Mouse (Mus musculus): ENCODE data around the gene Gm10945. TPM values are rescaled to one million over a fixed set of nuclear protein-coding genes. Genes with fewer than 3 reads are reported as not detected.

Gm10945 gene
- total and polyA plus RNA-seq, 2 experiments, result not detected

DNA sequence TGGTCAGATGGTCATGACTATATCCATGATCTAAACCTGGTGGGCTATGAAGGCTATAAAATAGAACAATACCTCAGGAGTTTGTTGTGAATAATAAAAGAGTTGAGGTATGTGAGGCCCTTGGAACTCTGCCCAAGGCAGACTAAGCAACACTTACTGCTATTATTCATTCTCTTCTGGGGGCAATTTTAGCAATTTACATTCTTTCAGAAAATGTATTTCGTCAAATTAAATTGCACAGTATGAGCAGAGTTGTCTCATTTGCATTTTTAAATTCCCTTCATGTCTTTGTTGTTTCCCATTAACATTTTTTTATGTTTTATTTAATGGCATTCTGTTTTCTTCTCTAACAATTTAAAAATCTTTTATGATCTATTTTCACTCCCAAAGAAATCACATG lies 37.8 kb downstream of the Gm10945 start:
- Histone ChIP-seq H3K27me3 (ENCODE audit: control insufficient read depth, insufficient read depth, low read length) (no peaks in the 10 kb centered on the region), H3K27ac (replicated peaks; ENCODE audit: insufficient read depth, low read depth, low read length) (no peak overlapping the region), H3K9ac (ENCODE audit: low read depth, low read length) (no peak overlapping the region), H3K79me2 (ENCODE audit: control insufficient read depth, insufficient read depth, low read length) (no peaks in the 10 kb centered on the region), H3K4me1 (ENCODE audit: control insufficient read depth, insufficient read depth, low read length) (no peaks in the 10 kb centered on the region), H3K36me3 (ENCODE audit: control insufficient read depth, insufficient read depth, low read length) (no peaks in the 10 kb centered on the region), H3K4me3 (ENCODE audit: insufficient read depth, low read depth, low read length) (no peak overlapping the region)
- no peak for TF ChIP-seq POLR2A (IDR thresholded peaks at IDR 0.05; ENCODE audit: extremely low read depth, insufficient read depth, low read length)
- TF ChIP-seq CTCF (IDR thresholded peaks at IDR 0.05; ENCODE audit: low read depth, low read length), result no peak
- no peak for DNase-seq (ENCODE audit: extremely low read depth, low read depth, low spot score)
- 43% methylated on average over 1 of the region's 1 CpGs for WGBS

DNA sequence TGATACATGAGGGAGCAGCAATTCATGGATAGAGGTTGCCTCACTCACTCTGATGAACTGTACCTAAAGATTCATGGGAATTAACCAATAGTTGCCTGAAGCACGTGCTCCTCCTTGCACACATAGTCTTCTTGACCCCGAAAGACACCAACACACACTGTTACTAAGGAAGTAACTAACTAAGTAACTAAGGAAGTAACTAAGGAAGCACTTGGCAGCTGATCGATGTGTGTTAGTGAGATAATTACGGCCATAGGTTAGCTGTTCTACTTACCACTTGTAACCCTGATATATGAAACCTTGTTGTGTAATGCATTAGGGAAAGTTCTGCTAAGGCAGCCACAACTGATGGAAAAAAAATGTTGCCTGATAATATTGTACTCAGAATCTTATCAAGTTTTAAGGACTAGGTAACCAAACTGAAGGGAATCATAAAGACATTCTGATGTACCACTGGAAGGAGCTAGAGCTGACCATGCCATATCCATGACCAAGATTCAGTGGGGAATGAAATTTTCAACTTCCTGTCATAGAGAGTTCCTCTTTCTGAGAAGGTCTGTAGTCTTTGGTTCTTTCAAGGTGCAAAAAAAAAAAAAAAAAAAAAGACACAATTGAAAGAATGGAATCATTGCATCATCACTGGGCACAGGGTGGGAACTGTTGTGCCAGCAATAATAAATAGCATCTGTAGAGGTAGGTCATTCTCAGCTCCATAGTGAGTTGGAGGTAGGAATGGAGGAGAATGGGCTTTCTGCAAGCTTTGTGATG lies 44.2 kb downstream of the Gm10945 start:
- Histone ChIP-seq H3K27me3 (ENCODE audit: control insufficient read depth, insufficient read depth, low read length) (no peaks in the 10 kb centered on the region), H3K4me3 (ENCODE audit: insufficient read depth, low read depth, low read length) (no peak overlapping the region), H3K79me2 (ENCODE audit: control insufficient read depth, insufficient read depth, low read length) (no peaks in the 10 kb centered on the region), H3K27ac (replicated peaks; ENCODE audit: insufficient read depth, low read depth, low read length) (no peak overlapping the region), H3K36me3 (ENCODE audit: control insufficient read depth, insufficient read depth, low read length) (no peaks in the 10 kb centered on the region), H3K4me1 (ENCODE audit: control insufficient read depth, insufficient read depth, low read length) (no peaks in the 10 kb centered on the region), H3K9ac (ENCODE audit: low read depth, low read length) (no peak overlapping the region)
- TF ChIP-seq CTCF (IDR thresholded peaks at IDR 0.05; ENCODE audit: low read depth, low read length) (no peak), POLR2A (IDR thresholded peaks at IDR 0.05; ENCODE audit: extremely low read depth, insufficient read depth, low read length) (no peak)
- peak; percentile 41 for DNase-seq (ENCODE audit: extremely low read depth, low read depth, low spot score)
- WGBS, result 59% methylated on average over 4 of the region's 4 CpGs

DNA sequence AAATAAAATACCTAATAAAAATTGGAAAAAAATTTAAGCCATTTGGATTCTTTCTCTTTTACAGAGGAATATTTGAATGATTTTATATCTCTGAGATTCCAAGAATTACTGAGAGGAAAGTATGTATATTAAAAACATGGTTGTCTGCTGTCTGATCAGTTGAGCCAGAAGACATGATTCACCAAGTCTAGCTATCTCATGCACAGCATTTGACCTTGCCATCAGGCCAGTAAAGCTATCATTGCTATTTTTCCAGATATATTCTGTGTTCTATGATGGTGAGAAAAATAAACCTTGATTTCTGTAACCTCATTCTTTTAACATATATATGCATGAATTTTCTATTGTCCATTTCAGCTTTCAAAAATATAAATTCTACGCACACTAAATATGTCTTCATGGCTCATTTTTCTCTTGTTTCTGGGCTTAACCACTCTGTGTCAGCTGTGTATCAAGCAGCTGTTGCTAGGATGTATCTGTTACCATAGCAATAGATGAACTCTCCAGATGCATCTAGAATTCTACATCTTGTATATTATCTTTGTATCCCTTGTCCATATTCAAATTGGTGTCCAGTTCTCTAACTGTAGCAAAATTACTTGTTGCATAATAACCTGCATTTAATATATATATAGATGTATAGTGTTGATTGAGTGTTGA lies 56.2 kb downstream of the Gm10945 start:
- no peaks in the 10 kb centered on the region for H3K36me3 ChIP-seq (ENCODE audit: control insufficient read depth, insufficient read depth, low read length)
- no peak overlapping the region for H3K4me3 ChIP-seq (ENCODE audit: insufficient read depth, low read depth, low read length)
- H3K4me1 ChIP-seq (ENCODE audit: control insufficient read depth, insufficient read depth, low read length), result no peaks in the 10 kb centered on the region
- no peaks in the 10 kb centered on the region for H3K27me3 ChIP-seq (ENCODE audit: control insufficient read depth, insufficient read depth, low read length)
- 80% methylated on average over 1 of the region's 1 CpGs for WGBS
- no peak overlapping the region for H3K27ac ChIP-seq (replicated peaks; ENCODE audit: insufficient read depth, low read depth, low read length)
- no peaks in the 10 kb centered on the region for H3K79me2 ChIP-seq (ENCODE audit: control insufficient read depth, insufficient read depth, low read length)
- no peak for DNase-seq (ENCODE audit: extremely low read depth, low read depth, low spot score)
- no peak overlapping the region for H3K9ac ChIP-seq (ENCODE audit: low read depth, low read length)
- TF ChIP-seq CTCF (IDR thresholded peaks at IDR 0.05; ENCODE audit: low read depth, low read length) (no peak), POLR2A (IDR thresholded peaks at IDR 0.05; ENCODE audit: extremely low read depth, insufficient read depth, low read length) (no peak)

DNA sequence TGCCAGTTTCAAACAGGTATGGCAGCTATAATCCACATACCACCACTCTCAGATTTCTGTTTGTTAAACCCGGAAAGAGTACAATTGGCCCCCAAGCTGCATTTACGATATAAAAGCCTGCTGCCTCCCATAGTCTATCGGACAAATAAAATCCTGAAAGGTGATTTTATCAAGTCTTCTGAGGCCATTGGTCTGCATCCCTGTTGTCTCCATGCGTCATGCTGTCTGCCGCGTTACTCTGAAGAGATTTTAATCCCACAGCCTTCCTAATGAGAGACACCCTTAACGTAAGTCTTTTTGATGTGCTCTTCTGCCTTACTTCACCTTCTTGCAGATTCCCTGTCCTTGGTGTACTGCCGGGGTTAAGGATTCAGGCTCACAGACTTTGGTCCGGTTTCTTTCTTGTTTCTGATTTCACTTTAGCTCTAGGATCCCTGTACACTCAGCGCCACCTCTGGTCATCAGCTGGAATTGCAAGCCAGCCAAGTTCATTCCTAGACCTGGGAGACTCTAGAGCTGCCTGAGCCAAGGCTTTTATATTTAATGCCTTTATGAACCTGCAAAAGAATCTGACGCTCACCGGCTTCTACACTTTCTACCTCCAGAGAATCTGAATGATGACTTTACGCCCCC lies 67.2 kb downstream of the Gm10945 start:
- Histone ChIP-seq H3K27ac (replicated peaks; ENCODE audit: insufficient read depth, low read depth, low read length) (no peak overlapping the region), H3K9ac (ENCODE audit: low read depth, low read length) (no peak overlapping the region), H3K36me3 (ENCODE audit: control insufficient read depth, insufficient read depth, low read length) (no peaks in the 10 kb centered on the region), H3K4me1 (ENCODE audit: control insufficient read depth, insufficient read depth, low read length) (peaks cover 2% of the 10 kb centered on the region; the same call in 1 of the 2 replicates), H3K79me2 (ENCODE audit: control insufficient read depth, insufficient read depth, low read length) (no peaks in the 10 kb centered on the region), H3K4me3 (ENCODE audit: insufficient read depth, low read depth, low read length) (no peak overlapping the region), H3K27me3 (ENCODE audit: control insufficient read depth, insufficient read depth, low read length) (no peaks in the 10 kb centered on the region)
- WGBS, result 55% methylated on average over 13 of the region's 13 CpGs
- TF ChIP-seq POLR2A (IDR thresholded peaks at IDR 0.05; ENCODE audit: extremely low read depth, insufficient read depth, low read length) (no peak), CTCF (IDR thresholded peaks at IDR 0.05; ENCODE audit: low read depth, low read length) (peak; percentile 59)
- peak; percentile 34 for DNase-seq (ENCODE audit: extremely low read depth, low read depth, low spot score)

Other genes starting within 250 kb of the Gm10945 start
- not detected in 2 replicates for gene Oprm1, start 3.3 kb downstream of the Gm10945 start, total RNA-seq (2014; rRNA removed)
- not detected in 2 replicates for gene Oprm1, start 3.3 kb downstream of the Gm10945 start, polyA plus RNA-seq (2012; rRNA removed)